Mouse (Mus musculus): ENCODE measurements at regions not wholly inside any gene's neighbourhood (a gene's known extent, or its start where the extent isn't known, plus 50 kb on each side); places are given as distances from the start of the nearest gene placed in this dataset.

DNA sequence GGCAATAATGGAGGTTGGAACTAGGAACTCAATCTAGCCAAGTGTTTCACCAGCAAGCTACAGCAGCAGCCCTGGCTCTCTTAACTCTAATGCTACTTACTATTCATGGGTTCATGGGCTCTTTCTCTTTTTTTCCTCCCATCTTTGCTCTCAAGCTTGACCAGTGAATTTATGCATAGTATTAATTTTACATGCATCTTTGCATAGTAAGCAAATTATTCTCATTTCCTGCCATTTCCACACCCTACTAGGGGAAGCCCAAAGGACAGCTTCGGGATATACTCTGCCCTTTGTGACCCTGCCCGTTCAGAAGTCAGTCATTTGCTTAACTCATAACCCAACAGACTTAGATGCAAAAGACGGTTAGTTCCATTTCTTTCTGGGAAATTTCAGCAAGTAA lies 153.2 kb downstream of the Qrsl1 start:
- DNase-seq (ENCODE audit: low spot score in 2 of 2) = peak in 1 of 2 experiments; percentile 41

DNA sequence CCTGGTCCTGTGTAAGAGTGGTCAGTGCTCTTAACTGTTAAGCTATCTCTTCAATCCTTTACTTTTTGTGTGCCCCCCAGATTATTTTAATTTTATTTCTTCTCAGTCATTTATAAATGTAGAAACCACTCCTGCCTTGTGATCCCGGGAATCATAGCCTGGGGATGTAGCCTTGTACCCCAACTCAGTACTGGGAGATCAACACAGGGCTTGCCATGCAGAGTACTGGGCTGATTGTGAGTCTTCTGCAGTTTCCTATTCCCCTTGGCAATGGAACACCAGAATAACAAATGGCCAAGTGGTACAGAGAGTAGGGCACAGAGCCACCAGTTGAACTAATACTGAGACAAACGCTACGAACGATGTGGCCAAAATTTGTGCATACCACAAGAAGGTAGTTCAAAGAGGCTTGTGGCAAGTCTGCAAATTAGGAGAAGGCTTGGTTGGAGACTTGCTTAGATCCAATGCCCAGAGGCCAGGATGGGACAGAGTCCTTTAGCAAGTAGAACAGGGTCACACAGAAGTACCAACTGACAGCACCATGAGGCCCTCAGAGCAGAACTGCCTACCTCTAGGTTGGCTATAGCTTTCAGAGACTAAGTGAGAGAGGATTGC lies 151.9 kb downstream of the Qrsl1 start:
- no peak for DNase-seq (ENCODE audit: low spot score in 2 of 2)

DNA sequence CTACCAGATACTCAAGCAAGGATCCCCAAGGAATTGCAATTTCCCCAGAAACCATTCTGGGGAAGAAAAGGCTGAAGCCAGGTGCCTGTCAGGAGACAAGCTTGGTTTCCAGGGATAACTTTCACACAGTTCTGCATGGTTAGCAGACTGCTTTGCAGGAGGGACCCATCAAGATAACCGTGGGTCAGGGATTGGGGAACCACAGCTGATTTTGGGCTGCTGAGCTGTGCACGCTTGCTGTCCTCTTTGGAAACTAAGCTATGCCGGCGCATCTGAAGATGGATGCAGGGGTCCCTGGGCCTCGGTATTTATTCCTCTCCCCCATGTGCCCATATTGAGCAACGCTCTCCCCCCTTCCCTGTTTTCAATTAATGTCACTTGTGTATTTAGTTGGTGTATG lies 151.1 kb downstream of the Qrsl1 start:
- DNase-seq (ENCODE audit: low spot score in 2 of 2) = no peak

DNA sequence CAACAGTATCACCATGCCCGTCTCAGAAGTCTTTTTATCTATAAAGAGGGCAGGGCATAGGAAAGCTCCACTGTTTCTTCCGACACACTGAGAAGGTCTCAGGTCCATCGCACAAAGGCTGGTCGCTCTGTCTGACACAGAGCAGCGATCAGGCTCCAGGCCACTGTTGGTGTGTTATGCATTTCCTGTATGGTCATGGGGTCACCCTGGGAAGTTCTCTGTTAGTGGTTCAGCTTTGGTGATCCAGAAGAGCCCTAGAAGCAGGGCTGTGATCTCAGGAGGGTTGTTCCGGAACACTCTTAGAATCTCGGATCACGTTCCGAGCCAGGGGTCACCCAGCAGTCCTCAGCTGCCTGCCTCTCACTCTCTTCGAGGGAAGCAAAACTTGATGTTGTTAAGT lies 150.7 kb downstream of the Qrsl1 start:
- DNase-seq (ENCODE audit: low spot score in 2 of 2) = peak; percentile 47 to 52

DNA sequence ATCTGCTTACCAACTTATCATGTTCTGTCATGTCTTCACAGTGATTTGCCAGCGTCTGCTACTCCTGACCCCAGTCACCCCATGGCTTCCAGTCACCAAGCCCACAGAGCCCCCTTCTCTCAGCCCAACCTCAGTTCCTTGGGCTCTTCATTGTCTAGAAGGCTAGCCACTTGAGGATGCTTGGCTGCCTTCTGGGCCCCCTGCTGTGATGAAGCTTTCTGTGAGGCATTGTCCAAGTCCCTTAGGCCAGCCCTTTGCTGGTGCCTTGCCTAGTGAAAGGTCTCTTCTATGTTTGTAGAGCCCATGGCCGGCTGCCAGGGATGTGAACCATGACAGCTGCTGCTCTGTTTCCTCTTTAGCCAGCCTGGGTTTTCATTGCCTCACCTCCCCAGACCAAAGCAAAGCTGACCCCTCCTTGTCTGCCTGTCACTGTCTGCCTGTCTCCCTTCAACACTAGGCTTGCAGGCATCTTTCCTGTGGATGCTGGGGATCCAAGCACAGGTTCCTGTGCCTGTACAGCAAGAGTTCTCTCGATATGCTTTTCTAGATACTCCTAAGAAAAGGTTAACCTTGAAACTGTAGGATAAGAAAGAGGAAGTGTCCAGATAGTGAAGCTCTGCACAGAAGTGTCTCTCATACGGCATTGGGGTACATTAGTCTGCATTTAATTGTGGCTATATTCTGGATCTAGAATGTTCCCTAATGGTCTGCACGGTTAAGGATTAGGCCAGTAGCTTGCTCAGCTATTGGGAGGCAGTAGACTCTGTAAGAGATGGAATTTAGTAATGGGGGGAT lies 149.5 kb downstream of the Qrsl1 start:
- DNase-seq (ENCODE audit: low spot score in 2 of 2) = peak; percentile 87 to 90

DNA sequence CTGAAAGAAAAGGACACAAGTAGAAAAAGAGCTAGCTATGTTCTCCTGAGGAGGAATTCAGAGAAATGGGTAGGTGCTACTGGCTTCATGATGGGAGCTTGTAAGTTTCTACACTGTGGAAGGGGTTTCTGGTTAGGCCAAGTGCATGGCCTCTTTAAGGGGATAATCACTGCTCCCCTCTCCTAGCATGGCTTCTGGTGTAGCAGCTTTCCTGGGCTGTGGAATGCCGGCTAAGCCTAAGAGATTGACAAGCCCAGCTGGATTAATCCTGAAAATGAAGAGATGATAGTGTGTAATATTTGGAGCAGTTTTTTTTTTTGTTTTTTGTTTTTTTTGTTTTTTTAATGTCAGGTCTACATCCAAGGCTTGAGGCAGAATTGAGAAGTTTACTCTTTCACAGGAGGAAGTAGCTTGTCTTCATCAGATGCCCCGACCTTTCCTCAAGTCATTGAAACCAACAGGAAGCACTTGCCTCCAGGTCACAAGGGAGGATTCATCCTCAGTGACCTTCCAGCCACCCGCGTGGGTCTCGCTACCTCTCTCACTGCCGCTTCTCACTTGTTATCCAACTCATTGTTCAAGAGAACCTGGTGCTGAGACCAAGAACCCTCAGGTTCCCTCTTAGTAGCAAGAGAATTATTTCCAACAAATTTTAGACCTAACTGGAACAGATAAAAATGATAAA lies 144.5 kb downstream of the Qrsl1 start:
- DNase-seq (ENCODE audit: low spot score in 2 of 2) = no peak

DNA sequence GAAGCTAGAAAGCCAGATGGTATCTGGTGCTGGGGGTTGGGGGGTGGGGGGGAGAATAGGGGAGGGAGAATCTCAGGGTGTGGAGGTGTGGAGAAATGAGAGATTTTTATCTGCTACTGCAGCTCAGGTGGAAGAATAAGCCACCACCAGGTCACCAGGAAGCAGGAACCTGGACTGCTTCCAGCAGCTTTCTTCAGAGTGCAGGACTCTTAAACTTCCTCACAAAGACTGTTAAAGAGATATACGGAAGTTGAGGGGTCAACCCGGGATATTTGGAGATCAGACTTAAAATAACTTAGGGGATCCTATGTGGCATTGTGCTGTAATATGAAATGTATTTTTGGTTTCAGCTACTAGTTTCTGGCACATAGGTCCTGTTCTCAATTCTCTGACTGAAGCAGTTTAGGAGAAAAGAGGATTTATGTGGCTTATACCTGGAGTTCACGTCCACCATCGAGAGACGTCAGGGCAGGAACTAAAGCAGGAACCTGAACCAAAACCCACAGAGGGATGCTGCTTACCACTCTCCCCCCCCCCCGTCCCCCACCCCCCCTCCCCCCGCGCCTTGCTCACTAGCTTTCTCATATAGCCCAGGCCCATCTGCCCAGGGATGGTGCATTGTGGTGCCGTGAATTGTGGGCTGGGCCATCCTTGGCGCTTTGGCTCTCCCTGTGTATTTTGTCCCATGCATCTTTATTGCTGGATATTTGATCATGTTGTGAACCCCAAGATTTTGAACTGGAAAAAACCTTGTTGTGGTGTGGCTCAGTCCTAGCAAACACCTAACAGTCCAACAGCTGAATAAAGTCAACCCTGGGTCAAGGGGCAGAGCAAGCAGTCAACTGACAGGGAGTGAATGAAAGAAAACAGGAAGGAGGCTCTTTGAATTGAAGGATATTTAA lies 143.2 kb downstream of the Qrsl1 start:
- no peak for DNase-seq (ENCODE audit: low spot score in 2 of 2)

DNA sequence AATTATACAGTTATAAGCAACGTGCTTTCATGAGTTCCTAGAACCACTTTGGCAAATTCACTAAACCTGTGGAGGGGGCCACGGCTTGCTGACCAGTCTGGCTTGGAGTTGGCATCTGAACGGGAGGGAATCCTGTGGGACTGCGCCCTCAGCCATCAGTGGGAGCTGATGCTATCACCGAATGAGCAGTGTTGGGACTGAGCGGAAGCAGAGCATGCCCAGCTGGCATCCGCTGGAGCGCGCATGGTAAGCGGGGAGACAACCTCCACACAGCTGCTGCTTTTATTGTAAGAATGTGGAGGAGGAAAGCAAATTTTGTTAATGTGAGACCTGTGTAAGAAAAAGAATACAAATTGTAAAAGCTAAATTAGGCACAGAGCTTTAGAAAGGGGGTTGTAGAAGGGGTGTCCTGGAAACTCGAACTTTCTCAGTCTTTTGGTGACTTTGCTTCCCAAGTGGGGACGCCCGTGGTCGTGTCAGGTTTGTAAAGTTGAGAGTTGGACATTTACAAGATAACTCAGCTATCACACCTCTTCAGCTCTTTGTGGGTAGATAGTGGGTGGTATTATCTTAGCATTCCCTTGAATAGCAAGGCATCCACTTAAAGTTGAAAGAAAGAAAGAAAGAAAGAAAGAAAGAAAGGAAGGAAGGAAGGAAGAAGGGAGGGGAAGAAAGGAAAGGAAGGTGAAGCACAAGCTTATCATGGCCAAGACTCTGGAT lies 142.2 kb downstream of the Qrsl1 start:
- DNase-seq (ENCODE audit: low spot score in 2 of 2) = peak; percentile 50 to 51

DNA sequence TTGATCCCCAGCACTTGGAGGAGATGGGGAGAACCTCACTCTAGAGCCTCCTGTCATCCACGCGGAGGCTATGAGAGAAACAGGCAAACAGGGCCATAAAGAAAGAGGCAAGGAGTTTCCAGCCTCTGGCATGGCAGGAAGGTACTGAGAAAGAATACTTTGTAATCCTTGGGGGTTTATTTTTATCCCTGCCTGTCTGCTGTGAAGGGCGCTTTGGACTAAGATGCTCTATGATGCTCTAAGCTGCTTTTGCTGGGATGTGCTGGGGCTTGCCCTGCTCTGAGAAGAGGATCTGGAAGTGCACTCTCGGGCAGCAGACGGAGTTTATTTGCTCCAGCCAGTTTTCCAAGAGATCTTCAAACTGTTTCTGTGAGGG lies 141.7 kb downstream of the Qrsl1 start:
- no peak for DNase-seq (ENCODE audit: low spot score in 2 of 2)

DNA sequence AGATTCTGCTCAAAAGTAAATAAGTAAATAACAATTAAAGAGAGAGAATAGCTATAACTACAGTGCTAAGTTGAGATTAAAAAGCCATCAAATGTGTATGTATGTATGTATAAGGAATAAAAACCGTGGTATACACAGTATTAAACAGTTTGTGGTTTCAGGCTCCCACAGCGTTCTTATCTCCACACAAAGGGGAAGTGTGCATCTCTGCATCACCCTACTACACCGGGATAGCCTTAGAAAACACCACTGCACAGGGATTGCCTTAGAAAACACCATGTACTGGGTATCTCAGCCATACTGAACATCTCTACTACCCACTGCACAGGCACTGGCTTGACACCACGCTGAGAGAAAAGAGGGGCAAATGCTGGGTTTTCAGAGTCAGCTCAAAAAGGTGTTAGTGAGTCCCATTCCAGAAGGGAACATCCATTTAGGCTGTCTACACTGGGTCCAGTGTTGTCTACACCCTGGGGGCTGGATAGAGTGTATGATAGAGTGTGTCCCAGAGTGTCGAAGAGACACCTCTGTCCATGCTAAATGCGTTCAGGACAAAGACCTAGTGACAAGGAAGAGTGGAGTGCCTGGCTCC lies 139.5 kb downstream of the Qrsl1 start:
- DNase-seq (ENCODE audit: low spot score in 2 of 2) = no peak

DNA sequence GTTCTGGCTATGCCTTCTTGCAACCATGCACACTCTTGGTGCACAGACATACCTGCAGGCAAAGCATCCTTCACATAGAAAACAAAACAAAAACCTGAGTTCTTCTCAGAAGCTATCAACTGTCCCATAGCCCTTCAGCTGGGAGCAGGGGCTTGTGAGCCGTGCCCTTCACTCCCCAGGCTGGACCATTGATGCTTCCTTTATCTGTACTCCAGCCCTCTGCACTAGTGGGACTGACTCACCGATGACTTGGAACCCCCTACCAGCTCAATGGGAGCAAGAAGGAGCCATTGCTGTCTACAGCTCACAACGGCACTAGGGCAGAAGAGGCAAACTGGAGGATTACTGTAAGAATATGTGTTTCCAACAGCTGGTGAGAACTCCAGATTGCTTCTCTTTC lies 137.0 kb downstream of the Qrsl1 start:
- no peak for DNase-seq (ENCODE audit: low spot score in 2 of 2)

DNA sequence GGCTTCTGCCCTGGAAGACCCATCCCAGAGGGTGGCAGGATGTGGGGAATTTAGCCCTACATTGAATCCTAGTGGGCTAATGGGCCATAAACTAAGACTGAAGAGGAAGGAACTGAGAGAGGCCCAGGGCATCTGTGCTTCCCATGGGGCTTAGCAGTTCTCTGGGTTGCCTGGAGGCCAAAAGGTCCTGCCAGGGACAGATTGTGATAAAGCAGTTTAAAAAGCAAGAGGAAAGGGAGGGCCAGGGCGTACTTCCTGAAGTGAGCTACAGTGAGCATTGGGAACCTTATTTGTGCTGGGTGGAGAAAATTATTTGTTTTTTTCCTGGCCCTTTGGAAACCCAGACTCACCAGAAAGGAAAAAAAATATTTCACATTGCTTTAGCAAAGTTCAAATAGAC lies 136.3 kb downstream of the Qrsl1 start:
- peak in 1 of 2 experiments; percentile 51 for DNase-seq (ENCODE audit: low spot score in 2 of 2)

DNA sequence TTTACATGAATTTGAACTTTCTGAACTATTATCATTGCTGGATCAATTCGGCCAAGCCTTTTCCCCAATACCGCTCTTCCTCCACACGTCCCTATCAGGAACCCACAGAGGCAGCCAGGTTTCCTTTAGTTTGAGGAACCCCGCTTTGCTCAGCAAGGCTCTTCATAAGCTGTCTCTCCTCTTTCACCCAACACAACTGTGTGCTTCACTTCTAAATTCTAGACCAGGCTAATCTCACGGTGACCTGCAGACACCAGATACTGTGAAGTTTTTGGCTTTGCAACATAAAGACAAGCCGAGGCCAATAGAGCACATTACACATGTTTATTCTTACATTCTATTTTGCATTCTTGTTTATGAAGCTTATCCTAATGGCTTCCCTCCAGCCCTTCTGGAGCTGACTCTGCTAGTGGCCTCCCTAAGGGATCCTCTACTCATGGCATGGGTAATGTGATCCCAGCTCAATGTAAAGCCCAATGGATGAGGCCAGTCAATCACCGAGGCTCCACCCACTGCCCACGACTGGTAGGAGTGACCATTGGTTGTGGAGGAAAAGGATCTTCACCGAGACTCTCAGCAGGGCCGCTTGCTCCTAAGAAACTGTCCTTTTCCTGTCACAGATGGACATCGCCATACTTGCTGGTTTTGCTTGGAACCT lies 135.6 kb downstream of the Qrsl1 start:
- no peak for DNase-seq (ENCODE audit: low spot score in 2 of 2)

DNA sequence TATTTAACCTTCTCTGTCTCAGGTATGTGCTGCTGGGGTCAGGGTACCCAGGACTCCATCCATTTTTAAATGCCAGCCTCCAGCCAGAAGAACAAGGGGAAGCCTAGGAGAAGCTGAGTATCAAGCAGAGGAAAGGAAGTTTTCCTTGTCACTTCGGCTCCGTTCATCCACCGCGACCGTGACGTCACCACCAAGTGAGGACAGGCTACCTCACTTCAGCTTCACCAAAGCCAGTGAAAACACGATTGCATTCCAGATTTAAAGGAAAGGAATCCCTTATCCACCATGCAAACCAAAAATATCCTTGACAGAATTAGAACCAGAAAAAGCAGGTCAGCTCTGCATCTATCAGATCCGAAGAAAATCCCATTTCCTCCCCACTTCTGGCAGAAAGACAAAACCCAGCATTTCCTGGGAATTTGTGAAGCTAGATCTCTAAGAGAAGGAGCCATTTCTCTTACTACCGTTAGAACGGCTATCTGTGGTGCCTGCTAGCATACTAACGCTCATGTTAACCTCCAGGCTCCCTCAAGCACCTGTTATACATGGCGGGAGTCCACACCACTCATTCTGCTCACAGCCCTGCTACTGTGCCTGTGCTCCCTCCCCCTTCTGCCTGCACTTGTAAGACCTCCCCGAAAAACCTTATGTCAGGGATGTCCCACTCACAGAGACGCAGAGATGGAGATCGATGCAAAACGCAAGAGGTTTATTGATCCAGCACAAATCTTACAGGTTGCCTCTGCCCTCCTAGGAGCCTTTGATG lies 133.4 kb downstream of the Qrsl1 start:
- no peak for DNase-seq (ENCODE audit: low spot score in 2 of 2)

DNA sequence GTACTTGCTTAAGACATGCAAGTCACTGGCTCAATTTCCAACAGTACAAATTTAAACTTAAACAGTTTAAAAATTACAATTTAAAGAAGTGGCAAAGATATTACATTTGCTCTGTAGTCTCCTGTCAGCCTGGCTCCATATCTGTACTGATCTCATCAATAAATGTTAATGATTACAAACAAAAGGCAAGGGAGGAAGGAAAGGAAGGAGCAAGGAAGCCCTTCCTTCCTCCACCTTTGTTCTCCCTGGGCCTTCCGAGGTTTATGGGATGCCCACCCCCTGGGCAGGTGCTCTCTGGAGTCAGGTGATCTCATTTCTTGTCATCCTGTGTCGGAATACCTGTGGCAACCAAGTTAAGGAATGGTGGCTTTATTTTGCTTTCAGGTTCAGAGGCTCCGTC lies 132.5 kb downstream of the Qrsl1 start:
- no peak for DNase-seq (ENCODE audit: low spot score in 2 of 2)

DNA sequence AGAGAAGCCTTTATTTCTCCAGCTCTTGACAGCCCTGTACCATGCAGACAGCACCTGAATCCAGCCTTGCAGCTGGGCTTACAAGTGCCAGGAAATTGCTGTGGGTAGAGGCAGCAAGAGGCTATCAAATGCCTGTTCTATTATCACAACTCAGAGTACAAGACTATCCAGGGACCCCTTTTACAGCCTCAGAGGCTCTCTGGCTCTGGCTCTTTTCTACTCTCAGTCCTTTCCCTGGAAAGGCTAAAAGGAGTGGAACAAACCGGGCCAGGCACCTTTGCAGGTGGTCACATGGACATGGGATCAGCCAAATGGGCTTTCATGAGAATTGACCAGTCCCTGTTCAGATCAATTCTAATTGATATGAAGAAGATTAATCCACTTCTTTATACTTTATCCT lies 125.7 kb downstream of the Qrsl1 start:
- DNase-seq (ENCODE audit: low spot score in 2 of 2) = no peak

DNA sequence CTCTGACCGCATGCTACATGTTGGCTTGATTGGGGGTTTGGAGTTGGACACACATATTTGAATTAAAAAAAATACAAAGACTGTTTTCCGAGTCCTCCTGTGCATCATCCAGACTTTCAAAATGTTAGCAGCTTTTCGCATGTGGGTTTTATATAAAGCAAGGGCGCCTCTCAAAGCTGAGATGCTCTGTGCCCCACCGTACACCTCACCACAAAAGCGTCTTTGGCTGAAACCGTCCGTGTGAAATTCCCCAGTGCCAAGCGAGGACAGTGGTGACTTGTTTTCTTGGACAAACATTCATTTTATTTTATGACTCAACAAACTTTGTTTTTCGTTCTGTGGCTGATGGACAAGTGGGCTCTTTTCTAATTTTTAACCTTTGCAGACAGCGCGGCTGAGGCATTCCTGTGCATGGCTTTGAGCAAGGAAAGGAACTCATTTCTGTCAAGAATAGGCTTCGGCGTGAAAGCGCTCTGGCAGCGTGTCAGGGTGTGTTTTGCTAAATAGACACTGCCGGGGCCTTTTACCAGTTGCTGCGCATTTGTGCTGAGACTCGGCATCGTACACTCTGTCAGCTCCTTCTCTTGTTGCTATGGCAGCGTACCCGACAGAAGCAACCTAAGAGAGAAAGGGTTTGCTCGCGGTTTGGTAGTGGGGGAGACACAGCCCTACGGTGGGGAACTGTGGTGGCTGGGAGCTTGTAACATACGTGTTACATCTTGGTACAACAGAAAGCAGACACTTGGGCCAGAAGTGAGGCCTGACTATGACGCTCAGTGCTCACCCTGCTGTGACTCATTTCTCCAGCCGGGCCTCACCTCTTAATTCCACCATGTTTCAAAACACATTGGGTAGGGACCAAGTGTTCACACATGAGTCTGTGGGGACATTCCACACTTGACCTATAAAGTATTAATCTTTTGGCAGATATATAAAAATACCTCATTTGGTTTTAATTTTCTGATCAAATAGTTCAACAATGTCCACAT lies 123.6 kb downstream of the Qrsl1 start:
- DNase-seq (ENCODE audit: low spot score in 2 of 2) = no peak

DNA sequence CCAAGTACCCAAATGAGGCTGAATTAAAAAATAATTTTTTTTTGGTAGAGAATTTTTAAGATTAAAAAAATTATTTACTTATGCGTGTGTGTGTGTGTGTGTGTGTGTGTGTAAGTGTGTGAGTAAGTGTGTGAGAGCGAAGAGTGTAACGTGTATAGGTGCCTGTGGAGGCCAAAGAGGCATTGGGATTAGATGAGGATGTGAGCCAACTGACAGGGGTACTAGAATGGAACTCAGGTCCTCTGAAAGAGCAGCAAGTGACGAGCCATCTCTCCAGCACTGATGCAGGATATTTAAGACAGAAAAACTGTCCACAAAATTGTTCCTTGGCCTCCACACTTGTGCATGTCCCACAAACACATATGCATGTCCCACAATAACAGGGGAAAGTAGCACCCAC lies 121.0 kb downstream of the Qrsl1 start:
- no peak for DNase-seq (ENCODE audit: low spot score in 2 of 2)

All from spleen, postnatal 36 days (tissue).